Mouse (Mus musculus): ENCODE data around the gene Osbpl11.

GRCm38 (mm10) chr16:33174695-33175094 is 10.2 kb upstream of the Osbpl11 start:
- TF ChIP-seq POLR2A (IDR thresholded peaks at IDR 0.05; ENCODE audit: borderline replicate concordance, control insufficient read depth, low read depth, low read length) (no peak), CTCF (IDR thresholded peaks at IDR 0.05; ENCODE audit: control insufficient read depth, insufficient read depth, low read length) (no peak)
